Mouse (Mus musculus) kidney, postnatal 10 days (tissue): ENCODE data around the gene Mmachc.
"Not testable (repeated sequence)": the region's sequence is repeated elsewhere in the genome, so short reads cannot be mapped to it uniquely, and the experiment has no call there.

Experiments used
- DNase-seq: peaks from one replicate; pipeline ENCODE4 v3.0.0; 2021; ENCODE audit warnings: mixed read lengths

The Mmachc gene

DNA sequence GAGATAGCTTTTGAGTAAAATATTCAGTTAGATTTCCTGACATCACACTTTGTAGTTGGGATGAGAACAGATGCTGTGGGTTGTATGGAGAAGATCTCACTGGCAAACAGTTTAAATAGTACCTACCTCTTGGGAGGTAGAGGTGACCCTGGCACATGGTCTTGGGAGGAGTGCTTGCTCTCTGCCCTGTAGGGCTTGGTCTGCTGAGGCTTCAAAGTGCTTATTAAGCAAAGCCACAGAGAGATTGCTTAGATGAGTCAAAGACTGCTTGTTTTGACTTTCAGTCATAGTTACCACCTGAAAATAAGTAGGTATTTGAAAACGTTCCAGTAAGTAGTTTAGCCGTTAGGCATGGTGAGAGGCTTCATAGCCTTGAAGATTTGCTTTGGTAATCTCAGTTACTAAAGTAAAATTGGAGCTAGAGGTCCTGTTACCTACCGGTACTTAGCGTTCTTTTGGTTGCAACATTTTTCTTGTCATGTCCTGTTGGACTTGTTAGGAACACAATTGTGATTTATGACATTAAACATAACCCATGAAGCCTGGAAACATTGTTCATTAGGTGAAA, 18.8 kb downstream of the Mmachc start:
- peak; percentile 38 for DNase-seq

DNA sequence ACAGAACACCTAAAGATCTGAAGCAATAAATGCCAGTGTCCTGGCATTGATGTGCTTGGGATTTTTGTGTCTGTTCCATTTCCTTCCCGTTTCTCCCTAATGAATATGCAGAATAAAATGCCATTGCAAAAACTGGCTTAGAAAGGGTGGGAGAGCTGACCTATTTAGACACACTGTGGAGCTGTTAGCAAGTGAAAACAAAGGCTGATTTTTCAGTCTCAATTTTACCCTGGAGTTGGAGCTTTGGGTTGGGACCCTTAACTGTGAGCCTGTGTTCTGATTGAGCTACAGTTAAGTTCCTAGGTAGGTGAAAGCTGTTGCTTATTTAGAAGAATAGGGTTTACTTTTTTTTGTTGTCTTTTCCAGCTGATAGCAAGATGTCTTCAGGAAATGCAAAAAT, 21.2 kb downstream of the Mmachc start:
- DNase-seq: no peak

DNA sequence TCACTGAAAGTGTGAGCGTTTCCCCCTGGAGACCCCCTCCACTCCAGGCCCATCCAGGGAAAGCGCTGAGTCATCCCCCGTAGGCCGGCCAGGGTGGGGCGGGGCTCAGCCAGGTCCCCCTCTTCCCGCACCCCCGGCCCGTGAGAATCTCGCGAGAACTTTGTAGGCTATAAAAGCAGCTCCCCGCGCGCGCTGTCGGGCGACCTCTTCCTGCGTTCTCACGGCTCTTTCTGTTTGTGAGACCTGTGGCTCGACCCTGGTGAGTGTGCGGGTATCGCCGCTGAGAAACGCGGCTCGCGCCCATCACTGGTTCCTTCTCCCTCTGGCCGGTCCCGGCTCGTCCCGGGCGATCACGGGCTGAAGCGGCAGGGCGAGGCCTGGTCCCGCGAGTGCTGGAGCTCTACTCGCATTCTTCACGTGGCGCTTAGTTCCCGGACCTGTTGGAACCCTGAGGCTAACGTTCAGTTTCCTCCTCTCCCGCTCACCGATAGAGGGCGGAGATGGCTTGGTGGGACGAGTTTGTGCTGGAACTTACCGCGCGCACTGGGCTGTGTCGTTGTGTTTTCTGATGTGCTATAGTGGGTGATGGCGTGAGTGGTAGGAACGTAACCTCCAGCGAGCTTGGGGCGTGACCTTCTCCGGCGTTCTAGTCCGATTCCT, 22.7 kb downstream of the Mmachc start, which contains the start of gene Prdx1:
Gene Prdx1 (plus strand): TSS at position 143 of the 660 bp plus-strand sequence.
- peak; percentile 97 for DNase-seq

DNA sequence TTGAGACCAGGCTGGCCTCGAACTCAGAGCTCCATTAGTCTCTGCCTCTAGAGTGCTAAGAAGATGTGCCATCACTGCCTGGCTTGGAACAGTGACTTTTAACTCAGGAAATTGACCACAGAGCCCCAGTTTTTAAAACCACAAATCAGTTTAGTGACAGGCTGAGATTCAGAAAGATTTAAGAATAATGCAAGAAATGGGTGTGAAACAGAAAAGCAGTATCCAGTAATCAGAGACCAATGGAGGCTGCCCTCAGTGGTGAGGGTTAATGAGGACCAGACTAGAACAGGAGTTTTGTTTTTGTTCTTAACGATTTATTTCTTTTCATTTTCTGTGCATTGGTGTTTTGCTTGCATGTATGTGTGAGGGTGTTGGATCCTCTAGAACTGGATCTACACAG, 23.5 kb downstream of the Mmachc start:
- DNase-seq: no peak

DNA sequence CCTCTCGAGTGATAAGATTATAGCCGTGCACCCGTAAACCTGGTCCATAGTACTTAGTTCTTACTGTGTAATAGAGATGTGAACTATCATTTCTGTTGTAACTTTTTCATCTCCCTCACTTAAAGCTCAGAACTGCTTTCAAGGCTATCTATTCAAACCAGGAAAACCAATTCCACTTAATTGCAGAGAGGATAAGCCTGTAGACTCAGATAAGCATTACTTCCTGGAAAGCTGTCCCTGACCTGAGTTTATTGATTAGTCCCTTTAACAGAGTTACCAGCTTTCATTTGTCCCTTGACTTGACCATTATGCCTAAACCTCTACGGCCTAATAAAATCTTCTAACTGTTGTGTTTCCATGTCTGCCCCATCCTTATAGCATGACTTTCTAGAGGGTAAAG, 24.2 kb downstream of the Mmachc start:
- no peak for DNase-seq

DNA sequence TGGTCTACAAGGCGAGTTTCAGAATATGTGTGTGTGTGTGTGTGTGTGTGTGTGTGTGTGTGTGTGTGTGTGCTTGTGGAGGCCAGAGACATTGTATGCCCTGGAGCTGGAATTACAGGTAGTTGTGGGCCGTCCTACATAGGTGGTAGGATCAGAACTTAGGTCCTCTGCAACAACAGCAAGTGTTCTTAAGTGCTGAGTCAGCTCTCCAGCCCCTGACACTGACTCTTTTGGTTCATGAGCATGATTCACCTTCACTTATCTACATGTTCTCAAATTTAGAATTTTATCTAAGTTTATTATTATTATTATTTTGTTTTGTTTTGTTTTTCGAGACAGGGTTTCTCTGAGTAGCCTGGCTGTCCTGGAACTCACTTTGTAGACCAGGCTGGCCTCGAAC, 27.7 kb downstream of the Mmachc start:
- DNase-seq: not testable (repeated sequence)

DNA sequence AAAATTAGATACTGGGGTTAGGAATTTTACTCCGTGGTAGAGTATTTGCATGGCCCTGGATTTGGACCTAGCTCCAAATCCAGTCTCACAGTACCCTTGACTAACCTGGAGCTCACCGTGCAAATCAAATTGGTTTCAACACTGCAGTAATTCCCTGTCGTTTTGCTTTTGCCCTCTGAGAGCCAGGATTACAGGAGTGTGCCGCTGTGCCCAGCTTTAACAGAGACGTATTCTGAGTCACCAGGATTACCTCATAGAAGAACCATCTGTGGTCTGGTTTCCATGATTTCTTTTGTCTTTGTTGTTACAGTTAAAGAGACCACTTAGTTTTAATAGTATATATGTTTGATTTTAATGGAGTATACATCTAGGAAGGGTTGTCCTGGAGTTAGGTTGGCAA, 29.1 kb downstream of the Mmachc start:
- DNase-seq: no peak

DNA sequence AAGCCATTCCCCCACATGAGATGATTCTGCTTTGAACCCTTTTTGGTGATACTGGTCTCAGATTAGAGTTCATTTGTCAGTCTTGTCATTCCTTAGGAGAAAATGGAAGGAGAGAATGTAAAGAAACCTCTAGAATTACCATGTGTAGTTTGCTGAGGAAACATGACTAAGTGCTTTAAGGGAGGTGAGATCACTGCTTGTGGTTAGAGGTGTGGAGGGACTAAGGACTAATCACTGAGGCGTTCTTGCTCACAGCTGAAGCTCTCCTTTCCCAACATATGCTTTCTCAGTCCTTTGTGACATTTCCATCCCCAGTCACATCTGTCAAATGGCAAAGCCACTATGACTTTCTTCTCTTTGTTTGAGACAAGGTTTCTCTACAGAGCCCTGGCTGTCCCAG, 30.4 kb downstream of the Mmachc start:
- no peak for DNase-seq

DNA sequence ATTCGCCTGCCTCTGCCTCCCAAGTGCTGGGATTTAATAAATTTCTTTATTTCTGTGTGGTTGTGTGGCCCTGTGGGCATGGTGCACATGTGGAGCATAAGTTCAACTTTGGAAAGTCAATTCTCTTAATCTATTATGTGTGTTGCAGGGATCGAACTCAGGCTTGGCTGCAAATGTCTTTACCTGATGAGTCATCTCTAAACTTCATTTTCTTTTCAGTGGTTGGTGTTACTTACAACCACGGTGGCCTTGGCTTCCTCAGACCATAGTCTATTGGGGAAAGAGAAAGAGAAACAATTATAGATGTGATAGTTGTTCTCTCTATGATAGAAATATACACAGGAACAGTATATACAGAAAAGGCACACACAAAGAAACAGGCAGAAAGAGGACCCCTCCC, 32.2 kb downstream of the Mmachc start:
- no peak for DNase-seq

DNA sequence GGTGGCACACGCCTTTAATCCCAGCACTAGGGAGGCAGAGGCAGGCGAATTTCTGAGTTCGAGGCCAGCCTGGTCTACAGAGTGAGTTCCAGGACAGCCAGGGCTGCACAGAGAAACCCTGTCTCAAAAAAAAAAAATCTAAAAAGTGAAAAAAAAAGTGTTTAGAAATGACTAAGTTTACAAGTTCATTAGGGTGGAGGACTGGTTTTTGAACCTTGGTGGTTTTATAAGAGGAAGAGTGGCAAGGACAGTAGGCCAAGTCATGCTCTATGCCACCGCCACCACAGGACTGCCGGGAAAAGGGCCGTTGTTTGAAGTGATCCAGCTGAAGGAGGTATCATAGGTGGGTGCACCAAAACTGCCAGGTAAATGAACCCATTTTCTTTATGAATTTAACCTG, 33.4 kb downstream of the Mmachc start:
- DNase-seq: not testable (repeated sequence)

DNA sequence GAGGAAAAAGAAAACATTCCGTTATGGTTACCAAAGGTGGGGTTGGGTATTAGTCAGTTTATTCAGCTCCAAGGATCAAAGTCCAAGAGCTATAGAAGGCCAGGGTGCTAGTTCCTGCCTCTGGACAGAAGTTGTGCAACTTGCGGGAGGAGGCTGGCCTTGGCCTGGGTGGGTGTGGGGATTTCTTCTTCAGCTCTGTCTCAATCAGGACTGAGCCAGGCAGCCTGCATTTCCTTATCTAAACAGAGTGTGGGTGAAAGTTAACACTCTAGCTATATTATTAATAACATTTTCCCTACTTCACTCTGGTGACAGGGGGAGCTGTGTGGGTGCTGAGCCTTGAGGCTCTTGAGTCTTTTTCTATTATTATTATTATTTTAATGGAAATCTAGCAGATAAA, 35.4 kb downstream of the Mmachc start:
- DNase-seq: peak; percentile 52

DNA sequence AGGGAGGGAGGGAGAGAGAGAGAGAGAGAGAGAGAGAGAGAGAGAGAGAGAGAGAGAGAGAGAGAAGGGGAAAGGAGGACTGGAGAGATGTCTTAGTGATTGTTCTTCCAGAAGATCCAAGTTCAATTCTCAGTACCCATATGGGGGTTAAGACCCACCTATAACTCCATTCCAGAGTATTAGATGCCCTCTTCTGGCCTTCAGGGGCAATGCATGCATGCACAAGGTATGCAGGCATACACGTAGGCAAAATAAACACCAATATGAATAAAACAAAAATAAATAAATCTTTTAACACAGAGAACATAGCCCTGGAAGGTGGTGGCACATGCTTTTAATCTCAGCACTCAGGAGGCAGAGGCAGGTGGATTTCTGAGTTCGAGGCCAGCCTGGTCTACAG, 38.9 kb downstream of the Mmachc start:
- peak; percentile 45 for DNase-seq

DNA sequence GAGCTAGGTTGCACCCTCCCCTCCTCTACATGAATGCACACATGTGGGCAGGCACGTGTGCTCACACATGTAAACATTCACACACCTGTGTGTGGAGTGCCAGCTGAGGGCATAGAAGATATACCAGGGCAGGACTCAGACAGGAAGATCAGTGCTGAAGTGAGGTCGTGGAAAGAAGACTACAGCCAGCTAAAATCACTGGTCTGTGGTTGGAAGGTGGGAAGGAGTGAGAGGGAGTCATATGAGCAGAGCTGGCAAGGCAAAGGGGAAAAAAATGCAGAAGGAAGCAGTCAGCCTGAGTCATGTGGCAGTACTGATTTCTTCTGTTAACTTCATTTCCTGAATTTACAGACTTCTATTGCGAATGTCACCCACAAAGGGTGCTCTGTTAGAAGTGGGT, 40.1 kb downstream of the Mmachc start:
- no peak for DNase-seq

DNA sequence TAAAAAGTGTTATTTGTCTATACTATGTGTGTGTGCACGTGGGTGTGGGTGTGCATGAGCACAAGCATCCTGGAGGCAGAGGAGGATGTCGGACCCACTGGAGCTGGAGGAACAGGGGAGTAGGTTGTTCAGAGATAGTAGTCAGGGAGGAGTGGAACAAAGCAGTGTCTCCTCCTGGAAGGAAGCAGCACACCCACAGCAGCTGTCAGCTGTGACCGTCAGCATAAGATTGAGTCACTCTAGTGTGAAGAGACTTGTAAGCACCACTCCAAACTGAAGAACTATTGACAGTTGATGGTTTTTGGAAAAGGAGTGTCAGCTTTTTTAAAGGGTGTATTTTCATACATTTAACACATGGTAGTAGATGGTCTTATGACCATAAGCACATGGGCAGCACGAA, 41.6 kb downstream of the Mmachc start:
- no peak for DNase-seq

DNA sequence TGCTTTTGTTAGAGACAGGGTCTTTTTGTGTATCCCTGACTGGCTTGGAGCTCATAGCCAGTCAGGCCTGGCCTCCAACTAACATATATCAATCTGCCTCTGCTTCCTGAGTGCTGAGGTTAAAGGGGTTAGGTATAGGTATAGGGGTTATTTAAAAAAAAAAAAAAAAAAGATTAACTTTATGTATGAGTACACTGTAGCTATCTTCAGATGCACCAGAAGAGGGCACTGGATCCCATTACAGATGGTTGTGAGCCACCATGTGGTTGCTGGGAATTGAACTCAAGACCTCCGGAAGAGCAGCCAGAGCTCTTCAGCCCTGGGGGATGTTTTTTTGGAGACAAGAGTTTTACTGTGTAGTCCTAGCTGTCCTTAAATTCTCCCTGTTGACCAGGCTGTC, 46.2 kb downstream of the Mmachc start:
- DNase-seq: no peak

DNA sequence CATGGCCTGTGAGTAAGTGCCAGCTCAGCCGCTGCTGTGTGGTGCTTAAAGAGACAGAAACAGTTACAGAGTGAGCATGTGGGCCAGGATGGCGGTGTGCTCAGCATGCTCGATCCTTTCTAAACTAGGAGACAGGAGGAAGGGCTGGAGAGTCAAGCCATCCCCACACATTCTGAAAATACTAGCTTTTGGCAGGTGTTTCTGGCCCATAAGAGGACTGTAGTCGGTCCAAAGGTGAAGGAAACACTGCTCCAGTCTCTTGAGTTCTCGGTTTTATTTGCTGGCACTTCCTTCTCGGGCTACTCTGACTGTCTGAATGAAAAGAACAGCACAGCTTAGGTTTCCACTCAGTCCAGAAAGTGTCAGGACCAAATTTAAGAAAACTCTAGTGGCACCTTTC, 47.4 kb downstream of the Mmachc start:
- DNase-seq: no peak

DNA sequence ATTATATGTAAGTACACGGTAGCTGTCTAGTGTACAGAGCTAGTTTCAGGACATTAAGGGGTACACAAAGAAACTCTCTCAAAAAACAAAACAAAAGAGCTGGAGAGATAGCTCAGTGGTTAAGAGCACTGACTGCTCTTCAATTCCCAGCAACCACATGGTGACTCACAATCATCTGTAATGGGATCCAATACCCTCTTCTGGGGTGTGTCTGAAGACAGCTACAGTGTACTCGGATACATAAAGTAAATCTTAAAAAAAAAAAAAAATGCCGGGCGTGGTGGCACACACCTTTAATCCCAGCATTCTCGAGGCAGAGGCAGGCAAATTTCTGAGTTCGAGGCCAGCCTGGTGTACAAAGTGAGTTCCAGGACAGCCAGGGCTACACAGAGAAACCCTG, 48.3 kb downstream of the Mmachc start:
- not testable (repeated sequence) for DNase-seq

DNA sequence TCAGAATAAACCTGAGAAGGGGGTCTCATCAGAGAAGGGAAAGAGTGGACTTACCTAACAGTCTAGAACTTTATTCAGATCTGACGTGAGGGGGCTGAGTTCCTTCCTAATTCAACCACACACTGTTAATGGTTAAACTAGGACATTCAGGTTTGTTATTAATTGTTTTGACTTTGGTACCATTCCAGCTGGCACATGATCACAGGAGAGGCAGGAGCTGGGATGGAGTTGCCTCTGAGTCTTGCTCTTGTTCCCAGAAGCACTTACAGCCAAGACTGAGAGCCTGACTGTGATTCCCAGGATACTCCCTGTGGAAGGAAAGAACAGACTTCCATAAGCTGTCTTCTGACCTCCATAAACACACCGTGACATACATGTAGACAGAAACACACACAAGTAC, 48.7 kb downstream of the Mmachc start:
- DNase-seq: peak; percentile 70

DNA sequence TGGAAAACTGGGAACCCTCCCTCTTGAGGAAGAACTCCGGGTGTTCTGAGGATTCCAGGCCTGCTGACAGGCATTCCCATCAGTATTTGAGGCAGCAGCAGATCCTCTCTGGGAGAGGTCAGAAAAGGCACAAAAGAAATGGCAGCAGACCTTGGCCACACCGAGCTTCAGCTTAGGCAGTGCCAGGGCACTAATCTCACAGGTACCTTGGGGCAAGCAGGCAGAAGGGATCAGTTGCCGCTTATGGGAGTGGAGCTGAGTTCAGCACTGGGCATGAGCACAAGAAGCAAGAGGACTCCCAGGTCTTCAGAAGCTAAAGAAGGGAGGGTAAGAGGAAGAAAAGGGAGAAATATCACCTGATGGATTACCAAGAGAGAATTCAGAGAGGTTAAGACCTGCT, 50.2 kb downstream of the Mmachc start:
- no peak for DNase-seq

DNA sequence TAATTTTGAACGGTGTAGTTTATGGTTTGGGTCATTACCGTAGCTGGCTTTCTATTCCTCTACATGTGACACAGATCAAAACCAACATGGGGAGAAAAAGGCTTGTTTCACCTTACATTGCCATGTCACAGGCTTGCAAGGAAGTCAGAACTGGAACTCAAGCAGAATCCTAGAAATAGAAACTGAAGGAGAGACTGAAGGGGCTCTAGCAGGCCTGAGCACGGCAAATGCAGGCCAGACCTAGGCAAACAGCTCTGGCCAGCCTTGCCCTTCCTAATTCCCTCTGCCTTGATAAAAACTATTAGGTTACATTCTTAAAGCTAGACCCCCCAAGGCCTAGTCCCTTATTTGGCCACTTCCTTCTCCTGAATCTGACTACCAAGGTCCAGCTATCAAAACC, 52.5 kb downstream of the Mmachc start:
- DNase-seq: no peak

DNA sequence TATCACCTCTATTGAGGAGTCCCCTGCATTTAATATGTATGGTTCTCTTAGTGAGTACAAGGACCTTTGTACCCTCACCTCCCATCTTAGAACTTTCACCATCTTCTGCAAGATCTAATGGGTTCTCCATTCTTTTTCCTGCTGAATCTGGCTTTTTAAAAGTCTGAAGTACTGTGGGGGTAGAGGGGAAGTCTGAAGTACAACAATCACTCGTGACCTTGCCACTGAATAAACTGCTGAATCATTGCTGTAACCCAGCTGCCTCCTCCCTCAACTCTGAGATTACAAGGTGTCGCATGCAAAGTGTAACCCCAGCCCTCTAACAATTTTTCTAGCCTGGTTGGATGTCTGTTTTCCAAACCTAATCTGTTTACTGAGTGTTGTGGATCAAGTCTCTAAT, 53.1 kb downstream of the Mmachc start:
- no peak for DNase-seq

DNA sequence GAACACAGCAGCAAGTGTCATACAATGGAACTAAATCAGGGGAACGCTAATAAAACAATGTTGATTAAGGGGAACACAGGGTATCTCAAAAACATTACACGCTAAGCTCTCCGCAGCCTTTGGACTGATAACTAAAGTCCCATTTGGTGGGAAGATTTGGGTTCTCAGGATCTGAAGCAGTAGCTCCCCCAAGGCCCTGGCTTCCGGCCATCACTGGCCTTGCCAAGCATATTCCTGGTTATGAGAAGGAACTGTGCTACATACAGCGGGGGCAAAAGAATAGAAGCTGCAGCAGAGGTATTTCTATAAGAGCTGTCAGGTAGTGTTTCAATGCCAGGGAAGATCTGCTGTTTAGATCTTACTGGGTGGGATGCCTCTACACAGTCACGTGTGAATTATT, 55.0 kb downstream of the Mmachc start:
- DNase-seq: peak; percentile 36
